Mouse (Mus musculus) MEL (cell line): ENCODE data around the gene Hdac4. TPM values are rescaled to one million over a fixed set of nuclear protein-coding genes. Genes with fewer than 3 reads are reported as not detected.

ENCODE experiments used
- DNase-seq: peaks from one replicate; pipeline ENCODE4 v3.0.0; 2011; ENCODE audit warnings: low read depth, low spot score
- H3K27ac ChIP-seq: 2 replicates; pipeline ENCODE4 v1.5.1; 2012; ENCODE audit warnings: low read depth, mild to moderate bottlenecking, control low read depth, low read length, moderate library complexity; ENCODE audit not compliant: control insufficient read depth
- H3K27me3 ChIP-seq, 2 experiments: fragments of 150-350 bp in 1 of 2; sonication (generic) in 1 of 2; 2 replicates each; pipeline ENCODE4 v1.6.1; 2012; ENCODE audit warnings: low read length in 2 of 2, mild to moderate bottlenecking in 2 of 2, improper control_type of control experiment in 1 of 2, moderate library complexity in 1 of 2; ENCODE audit not compliant: insufficient read depth in 2 of 2, control insufficient read depth in 1 of 2
- H3K36me3 ChIP-seq, 2 experiments: 2 replicates each; pipeline ENCODE4 v1.6.1; 2012 to 2014; ENCODE audit warnings: low read length in 2 of 2, improper control_type of control experiment in 1 of 2, inconsistent platforms in 1 of 2, mild to moderate bottlenecking in 1 of 2; ENCODE audit not compliant: insufficient read depth in 2 of 2, control insufficient read depth in 1 of 2
- H3K4me1 ChIP-seq, 2 experiments: fragments of 150-350 bp in 1 of 2; sonication (generic) in 1 of 2; 2 replicates each; pipeline ENCODE4 v1.6.1; 2012; ENCODE audit warnings: low read length in 2 of 2, improper control_type of control experiment in 1 of 2, mild to moderate bottlenecking in 1 of 2; ENCODE audit not compliant: insufficient read depth in 2 of 2, control insufficient read depth in 1 of 2
- H3K4me3 ChIP-seq, 2 experiments: fragments of 150-350 bp in 1 of 2; sonication (generic) in 1 of 2; 2 replicates each; pipeline ENCODE4 v1.5.1; 2012; ENCODE audit warnings: low read depth in 2 of 2, low read length in 2 of 2, mild to moderate bottlenecking in 2 of 2, moderate library complexity in 2 of 2, control low read depth in 1 of 2, improper control_type of control experiment in 1 of 2; ENCODE audit not compliant: control insufficient read depth in 1 of 2, insufficient read depth in 1 of 2
- H3K79me2 ChIP-seq: 2 replicates; pipeline ENCODE4 v1.6.1; 2012; ENCODE audit warnings: mild to moderate bottlenecking, low read length, moderate library complexity; ENCODE audit not compliant: control insufficient read depth, poor library complexity, insufficient read depth
- H3K9ac ChIP-seq: 2 replicates; pipeline ENCODE4 v1.6.1; 2012; ENCODE audit warnings: low read depth, mild to moderate bottlenecking, control low read depth, low read length, moderate library complexity; ENCODE audit not compliant: control insufficient read depth, poor library complexity, severe bottlenecking
- H3K9me3 ChIP-seq: fragments of 150-350 bp; sonication (generic); replicated peaks from 2 replicates; pipeline ENCODE4 v1.6.1; 2012; ENCODE audit warnings: mild to moderate bottlenecking, low read length, improper control_type of control experiment, moderate library complexity; ENCODE audit not compliant: insufficient read depth
- BHLHE40 ChIP-seq: IDR thresholded peaks from 2 replicates; pipeline ENCODE4 v1.6.1; 2012; ENCODE audit warnings: low read depth, mild to moderate bottlenecking, inconsistent platforms, low read length, improper control_type of control experiment, borderline replicate concordance
- CHD2 ChIP-seq: IDR thresholded peaks from 2 replicates; pipeline ENCODE4 v1.6.1; 2011; ENCODE audit warnings: low read length, improper control_type of control experiment
- EP300 ChIP-seq, 2 experiments: IDR thresholded peaks; 2 replicates each; pipeline ENCODE4 v1.6.1; 2011; ENCODE audit warnings: improper control_type of control experiment in 2 of 2, low read length in 2 of 2, low read depth in 1 of 2, mild to moderate bottlenecking in 1 of 2
- GABPA ChIP-seq: IDR thresholded peaks from 2 replicates; pipeline ENCODE4 v1.6.1; 2012; ENCODE audit warnings: low read depth, mild to moderate bottlenecking, inconsistent platforms, low read length, improper control_type of control experiment, moderate library complexity
- GATA1 ChIP-seq: IDR thresholded peaks from 2 replicates; pipeline ENCODE4 v1.6.1; 2011; ENCODE audit warnings: low read depth, low read length, improper control_type of control experiment
- HCFC1 ChIP-seq: IDR thresholded peaks from 2 replicates; pipeline ENCODE4 v1.6.1; 2012; ENCODE audit warnings: low read depth, mild to moderate bottlenecking, inconsistent platforms, low read length, improper control_type of control experiment, moderate library complexity
- JUND ChIP-seq: IDR thresholded peaks from 2 replicates; pipeline ENCODE4 v1.6.1; 2011; ENCODE audit warnings: low read depth, mild to moderate bottlenecking, improper control_type of control experiment, low read length
- MAFK ChIP-seq: IDR thresholded peaks from 2 replicates; pipeline ENCODE4 v1.6.1; 2011; ENCODE audit warnings: low read depth, mild to moderate bottlenecking, low read length, improper control_type of control experiment, borderline replicate concordance
- MAX ChIP-seq: IDR thresholded peaks from 2 replicates; pipeline ENCODE4 v1.6.1; 2011; ENCODE audit warnings: low read length, improper control_type of control experiment
- MYC ChIP-seq: IDR thresholded peaks from 2 replicates; pipeline ENCODE4 v1.6.1; 2011; ENCODE audit warnings: low read depth, mild to moderate bottlenecking, low read length, improper control_type of control experiment, moderate library complexity
- POLR2AphosphoS2 ChIP-seq: IDR thresholded peaks from 2 replicates; pipeline ENCODE4 v1.6.1; 2011; ENCODE audit warnings: low read length, improper control_type of control experiment
- RAD21 ChIP-seq: IDR thresholded peaks from 2 replicates; pipeline ENCODE4 v1.6.1; 2011; ENCODE audit warnings: mild to moderate bottlenecking, low read depth, low read length, improper control_type of control experiment
- RCOR1 ChIP-seq: IDR thresholded peaks from 2 replicates; pipeline ENCODE4 v1.6.1; 2012; ENCODE audit warnings: low read depth, mild to moderate bottlenecking, inconsistent platforms, low read length, improper control_type of control experiment
- SMC3 ChIP-seq: IDR thresholded peaks from 2 replicates; pipeline ENCODE4 v1.6.1; 2011; ENCODE audit warnings: low read depth, low read length, improper control_type of control experiment
- TAL1 ChIP-seq: IDR thresholded peaks from 2 replicates; pipeline ENCODE4 v1.6.1; 2012; ENCODE audit warnings: mild to moderate bottlenecking, inconsistent platforms, low read length, moderate library complexity, mixed read lengths
- TBP ChIP-seq: IDR thresholded peaks from 2 replicates; pipeline ENCODE4 v1.8.0; 2011; ENCODE audit warnings: low read depth, low read length, improper control_type of control experiment
- TCF12 ChIP-seq: IDR thresholded peaks from 2 replicates; pipeline ENCODE4 v1.6.1; 2014; ENCODE audit warnings: low read depth, mild to moderate bottlenecking, inconsistent platforms, low read length, improper control_type of control experiment, moderate library complexity
- USF1 ChIP-seq: IDR thresholded peaks from 2 replicates; pipeline ENCODE4 v1.6.1; 2014; ENCODE audit warnings: low read depth, mild to moderate bottlenecking, inconsistent platforms, low read length, improper control_type of control experiment, moderate library complexity
- USF2 ChIP-seq, 2 experiments: IDR thresholded peaks; 2 replicates each; pipeline ENCODE4 v1.6.1; 2011 to 2012; ENCODE audit warnings: improper control_type of control experiment in 2 of 2, low read length in 2 of 2, borderline replicate concordance in 1 of 2, inconsistent platforms in 1 of 2, low read depth in 1 of 2, mild to moderate bottlenecking in 1 of 2; ENCODE audit not compliant: insufficient read depth in 1 of 2
- ZC3H11A ChIP-seq: IDR thresholded peaks from 2 replicates; pipeline ENCODE4 v1.6.1; 2012; ENCODE audit warnings: low read depth, mild to moderate bottlenecking, inconsistent platforms, low read length, improper control_type of control experiment
- ZKSCAN1 ChIP-seq: IDR thresholded peaks from 2 replicates; pipeline ENCODE4 v1.6.1; 2012; ENCODE audit warnings: low read depth, mild to moderate bottlenecking, inconsistent platforms, low read length, improper control_type of control experiment, moderate library complexity
- ZMIZ1 ChIP-seq: IDR thresholded peaks from 2 replicates; pipeline ENCODE4 v1.6.1; 2012; ENCODE audit warnings: low read depth, mild to moderate bottlenecking, inconsistent platforms, low read length, improper control_type of control experiment, moderate library complexity
- polyA plus RNA-seq, 2 experiments: library from polyadenylated mRNA; stranded (reverse) in 1 of 2; unstranded in 1 of 2; fragments of >175 nt in 1 of 2; fragments of >200 nt in 1 of 2; gene quantifications; 2 replicates each; pipeline versions ENCODE4 v1.2.1 to v1.2.4; 2012; ENCODE audit warnings: low replicate concordance in 2 of 2, low read depth in 1 of 2; ENCODE audit not compliant: insufficient read length in 2 of 2, insufficient read depth in 1 of 2, missing spikeins in 1 of 2
- total RNA-seq: library from RNA; depleted of rRNA; stranded (reverse); fragments of 300-350 nt; gene quantifications from 2 replicates; pipeline ENCODE4 v1.2.3, GENCODE M21; 2012

The Hdac4 gene
- total and polyA plus RNA-seq, 3 experiments, result 11.0 to 19.5 (median 12.3) TPM

DNA sequence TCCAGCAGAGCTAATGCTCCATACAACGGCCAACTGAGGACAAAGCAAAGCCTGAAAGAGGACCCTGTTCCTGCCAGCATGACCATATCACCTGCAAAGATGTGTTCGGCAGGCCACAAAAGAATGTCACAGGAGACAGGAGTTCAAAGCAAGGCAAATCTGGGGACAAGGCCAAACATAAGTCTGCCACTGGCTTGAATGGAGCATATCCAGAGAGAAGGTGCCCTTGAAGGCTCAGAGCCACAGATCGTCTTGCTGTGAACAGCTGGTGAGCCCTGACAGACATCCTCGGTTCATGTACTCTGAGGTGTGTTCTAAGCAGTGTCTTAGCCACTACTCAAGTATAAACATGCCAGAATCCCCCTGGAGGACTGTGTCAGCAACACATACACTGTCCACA is 79.3 kb downstream of the Hdac4 start:
- no peak for DNase-seq
- H3K27ac ChIP-seq, result no peak overlapping the region
- no peaks in the 10 kb centered on the region for H3K79me2 ChIP-seq
- no peak overlapping the region for H3K4me3 ChIP-seq
- H3K36me3 ChIP-seq, result peaks cover 0 to 4% of the 10 kb centered on the region in 2 experiments; a peak in 2 of 4 replicates
- H3K27me3 ChIP-seq, result no peaks in the 10 kb centered on the region
- no peaks in the 10 kb centered on the region for H3K4me1 ChIP-seq
- no peak overlapping the region for H3K9ac ChIP-seq
- TF ChIP-seq BHLHE40, result no peak
- TF ChIP-seq ZKSCAN1, result no peak
- no peak for TF ChIP-seq HCFC1
- no peak for TF ChIP-seq EP300 (IDR thresholded peaks at IDR 0.05; ENCODE audit: low read depth in 1 of 2, low read length in 2 of 2)
- TF ChIP-seq SMC3, result no peak
- no peak for TF ChIP-seq CHD2
- TF ChIP-seq GABPA, result no peak
- no peak for TF ChIP-seq POLR2AphosphoS2
- TF ChIP-seq ZMIZ1, result no peak
- H3K9me3 ChIP-seq, result no peaks in the 10 kb centered on the region

GRCm38 (mm10) chr1:92114091-92114490 is 81.4 kb downstream of the Hdac4 start:
- no peak for DNase-seq
- peaks cover 0 to 4% of the 10 kb centered on the region in 2 experiments; a peak in 2 of 4 replicates for H3K36me3 ChIP-seq
- peaks cover 0 to 2% of the 10 kb centered on the region in 2 experiments; a peak in 1 of 4 replicates for H3K4me1 ChIP-seq

DNA sequence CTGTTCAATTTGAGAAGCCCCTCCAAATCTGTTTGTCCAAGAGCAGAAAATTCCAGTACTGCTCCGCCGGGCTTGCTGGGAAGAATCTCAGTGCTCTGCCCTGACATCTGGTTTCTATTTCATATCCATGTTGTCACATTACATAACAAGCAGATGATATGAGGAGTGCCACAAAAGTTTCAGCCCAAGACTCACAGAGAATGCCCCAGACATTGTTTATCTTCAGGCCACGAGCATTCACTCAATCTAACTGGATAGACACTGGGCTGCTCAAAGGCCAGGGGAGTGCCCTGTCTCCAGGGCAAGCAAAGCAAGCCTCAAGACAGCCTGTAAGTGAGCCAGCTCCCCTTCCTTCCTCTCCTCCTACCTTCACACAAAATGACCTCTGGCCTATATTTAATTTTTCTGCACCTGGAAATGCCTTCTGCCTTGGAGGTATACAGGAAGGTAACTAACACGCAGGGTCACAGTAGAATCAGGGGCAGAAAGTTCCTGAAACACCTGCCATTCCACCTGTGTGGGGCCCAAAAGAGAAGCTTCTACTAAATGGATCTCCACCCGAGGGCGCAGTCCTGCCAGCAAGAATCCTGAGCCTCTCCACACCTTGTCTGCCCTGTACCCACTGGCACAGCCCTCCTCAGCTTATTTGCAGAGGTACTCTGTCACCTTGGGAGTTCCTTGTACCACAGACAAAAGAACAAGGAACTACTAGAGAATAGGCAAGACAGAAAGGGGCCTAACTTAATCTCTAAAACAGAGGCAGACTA is 82.1 kb downstream of the Hdac4 start:
- Histone ChIP-seq H3K4me3 (no peak overlapping the region), H3K9ac (no peak overlapping the region), H3K27me3 (no peaks in the 10 kb centered on the region), H3K79me2 (no peaks in the 10 kb centered on the region), H3K36me3 (peaks cover 0 to 6% of the 10 kb centered on the region in 2 experiments; a peak in 2 of 4 replicates), H3K4me1 (peaks cover 0 to 2% of the 10 kb centered on the region in 2 experiments; a peak in 1 of 4 replicates), H3K27ac (no peak overlapping the region), H3K9me3 (no peaks in the 10 kb centered on the region)
- TF ChIP-seq MYC (no peak), POLR2AphosphoS2 (no peak), CHD2 (no peak), SMC3 (no peak), RAD21 (no peak), GABPA (no peak), GATA1 (no peak), TBP (no peak), ZC3H11A (no peak), TCF12 (no peak), ZKSCAN1 (no peak), JUND (no peak), USF1 (no peak), BHLHE40 (no peak), MAFK (no peak)
- no peak for DNase-seq

More at GRCm38 (mm10) chr1:92114091-92114490, 81.4 kb downstream of the Hdac4 start:
- Histone ChIP-seq H3K27ac (no peak overlapping the region), H3K79me2 (no peaks in the 10 kb centered on the region), H3K9me3 (no peaks in the 10 kb centered on the region), H3K27me3 (no peaks in the 10 kb centered on the region), H3K4me3 (no peak overlapping the region), H3K9ac (no peak overlapping the region)
- TF ChIP-seq USF2 (IDR thresholded peaks at IDR 0.05; ENCODE audit: borderline replicate concordance in 1 of 2, insufficient read depth in 1 of 2, low read depth in 1 of 2, low read length in 2 of 2) (no peak), ZMIZ1 (no peak), HCFC1 (no peak), USF1 (no peak), MAX (no peak), RCOR1 (no peak), MAFK (no peak), RAD21 (no peak), TAL1 (no peak)
